In the genomic region with DNA sequence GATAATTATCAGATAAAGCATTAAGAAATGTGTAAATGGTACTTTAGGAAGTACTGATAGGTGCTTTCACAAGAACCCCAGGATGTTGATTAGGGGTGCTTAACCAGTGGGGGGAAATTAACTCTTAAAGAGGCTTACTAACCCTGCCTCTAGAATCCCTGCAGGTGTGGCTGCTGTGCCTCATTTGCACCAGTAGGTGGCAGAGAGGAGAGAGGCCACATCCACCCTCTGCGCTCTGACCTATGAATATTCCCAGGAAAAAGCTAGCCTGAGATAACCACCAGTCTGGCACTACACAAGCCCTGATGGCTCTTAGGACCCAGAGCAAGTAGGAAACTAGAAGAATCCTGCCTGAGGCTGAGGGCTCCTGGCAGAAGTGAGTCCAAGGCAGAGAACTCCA, we compare ENCODE assay signal across 9 mouse cellular contexts. TPM values are rescaled to one million over a fixed set of nuclear protein-coding genes. Genes with fewer than 3 reads are reported as not detected.
A peak's percentile ranks its signal among the peaks of the same experiment; 100 is the strongest.
DNase-seq lines count a peak whose midpoint lies in the region; ATAC-seq lines count a peak whose summit lies in the region.
"Had no signal": no experiment of that assay in that cellular context is flagged by ENCODE, and none has a peak within 500 bp of the region (broad histone marks: within the 10 kb centered on the region; RNA-seq: fewer than 3 reads in every experiment).

No protein-coding gene starts in this region.

- H3K9ac ChIP-seq in midbrain, embryonic 15.5 days: no peak overlapping the region

- no peaks in the 10 kb centered on the region for H3K4me1 ChIP-seq in midbrain, embryonic 10.5 days
- H3K4me1 ChIP-seq in midbrain, embryonic 15.5 days: no peaks in the 10 kb centered on the region

- no peaks in the 10 kb centered on the region for H3K36me3 ChIP-seq in midbrain, embryonic 10.5 days
- H3K36me3 ChIP-seq in midbrain, embryonic 15.5 days (replicated peaks): no peaks in the 10 kb centered on the region

- ATAC-seq in midbrain, embryonic 15.5 days (replicated peaks): no peak
- peak; percentile 50; the same call in 1 of the 2 replicates for ATAC-seq in granulocyte monocyte progenitor cell, adult 5-6 weeks (replicated peaks; ENCODE audit: poor library complexity, severe bottlenecking)
- peak; percentile 65 for ATAC-seq in megakaryocyte progenitor cell, adult 5-6 weeks (replicated peaks; ENCODE audit: poor library complexity)

- H3K4me3 ChIP-seq in midbrain, embryonic 10.5 days: no peak overlapping the region
- no peak overlapping the region for H3K4me3 ChIP-seq in midbrain, embryonic 15.5 days

- H3K27ac ChIP-seq in midbrain, embryonic 10.5 days (replicated peaks): no peak overlapping the region
- H3K27ac ChIP-seq in midbrain, embryonic 15.5 days: no peak overlapping the region

- H3K4me2 ChIP-seq in midbrain, embryonic 15.5 days: no peak overlapping the region

- WGBS in midbrain, embryonic 10.5 days: 44% methylated on average over 1 of the region's 1 CpGs
- 19% methylated on average over 1 of the region's 1 CpGs for whole genome bisulfite sequencing in midbrain, embryonic 15.5 days

- DNase-seq in adrenal gland, postnatal 25 days: peak; percentile 35
- no peak for DNase-seq in adrenal gland, postnatal 4 days (ENCODE audit: low spot score in 2 of 2)
- DNase-seq in midbrain, embryonic 10.5 days (ENCODE audit: low spot score): peak; percentile 29
- DNase-seq in urinary bladder, adult 2 months (ENCODE audit: low spot score): no peak
- no peak for DNase-seq in ovary, adult 18-20 months (ENCODE audit: low spot score)

- H3K9me3 ChIP-seq in midbrain, embryonic 10.5 days (replicated peaks): no peaks in the 10 kb centered on the region
- no peaks in the 10 kb centered on the region for H3K9me3 ChIP-seq in midbrain, embryonic 15.5 days

- H3K27me3 ChIP-seq in midbrain, embryonic 10.5 days (ENCODE audit: low read depth, poor library complexity, severe bottlenecking): 0 out of 2 replicates have a peak, but pooled peaks cover 5% of the 10 kb centered on the region
- no peaks in the 10 kb centered on the region for H3K27me3 ChIP-seq in midbrain, embryonic 15.5 days (replicated peaks)

RNA-seq across cellular contexts. Expression of a gene that starts 30.4 kb away (rescaled TPM):
- total RNA-seq in adrenal gland, postnatal 25 days (2021): not detected in 2 replicates
- not detected for total RNA-seq in adrenal gland, postnatal 4 days (2021)
- polyA plus RNA-seq in midbrain, embryonic 10.5 days (2016; fragmentation: Nextera tagmentation; extraction: Ambion mirVana): not detected in 2 replicates
- polyA plus RNA-seq in midbrain, embryonic 15.5 days (2015; fragmentation: Nextera tagmentation; extraction: Ambion mirVana): not detected in 2 replicates
- not detected in 2 replicates for total RNA-seq in granulocyte monocyte progenitor cell, adult 5-6 weeks (2014; fragmentation: Nextera tagmentation)
- total RNA-seq in granulocyte monocyte progenitor cell, adult 5-6 weeks (2017): not detected in 2 replicates
- not detected in 2 replicates for total RNA-seq in megakaryocyte progenitor cell, adult 5-6 weeks (2015)
- total RNA-seq in megakaryocyte progenitor cell, adult 5-6 weeks (2017): not detected in 2 replicates
- 0.07 TPM in 2 replicates for polyA plus RNA-seq in urinary bladder, adult 2 months (2012; rRNA removed)
- polyA plus RNA-seq: C2C12 had no signal

RNA-seq across cellular contexts. Expression of a gene that starts 49.3 kb away (rescaled TPM):
- total RNA-seq in adrenal gland, postnatal 25 days (2021): 18.1 and 32.1 TPM in 2 replicates
- total RNA-seq in adrenal gland, postnatal 4 days (2021): 10 to 100 TPM; 40.8 to 44.7 TPM
- 21.7 and 29.5 TPM in 2 replicates for polyA plus RNA-seq in midbrain, embryonic 10.5 days (2016; fragmentation: Nextera tagmentation; extraction: Ambion mirVana)
- polyA plus RNA-seq in midbrain, embryonic 15.5 days (2015; fragmentation: Nextera tagmentation; extraction: Ambion mirVana): 110 and 117 TPM in 2 replicates
- 1.7 and 4.4 TPM in 2 replicates for total RNA-seq in granulocyte monocyte progenitor cell, adult 5-6 weeks (2014; fragmentation: Nextera tagmentation)
- total RNA-seq in granulocyte monocyte progenitor cell, adult 5-6 weeks (2017): 2.3 and 2.5 TPM in 2 replicates
- 5.9 and 6.5 TPM in 2 replicates for total RNA-seq in megakaryocyte progenitor cell, adult 5-6 weeks (2015)
- 5.4 and 6.8 TPM in 2 replicates for total RNA-seq in megakaryocyte progenitor cell, adult 5-6 weeks (2017)
- 5.6 and 5.9 TPM in 2 replicates for polyA plus RNA-seq in urinary bladder, adult 2 months (2012; rRNA removed)

RNA-seq across cellular contexts. Expression of a gene that starts 49.3 kb away (rescaled TPM):
- total RNA-seq in adrenal gland, postnatal 25 days (2021): 16.4 and 23.9 TPM in 2 replicates
- total RNA-seq in adrenal gland, postnatal 4 days (2021): 10 to 100 TPM; 41.4 to 43.6 TPM
- 4.8 and 5.2 TPM in 2 replicates for polyA plus RNA-seq in midbrain, embryonic 10.5 days (2016; fragmentation: Nextera tagmentation; extraction: Ambion mirVana)
- polyA plus RNA-seq in midbrain, embryonic 15.5 days (2015; fragmentation: Nextera tagmentation; extraction: Ambion mirVana): 4.7 and 6.1 TPM in 2 replicates
- 3.1 and 10.8 TPM in 2 replicates for total RNA-seq in granulocyte monocyte progenitor cell, adult 5-6 weeks (2014; fragmentation: Nextera tagmentation)
- total RNA-seq in granulocyte monocyte progenitor cell, adult 5-6 weeks (2017): 6.7 and 29.6 TPM in 2 replicates
- 12.9 and 15.0 TPM in 2 replicates for total RNA-seq in megakaryocyte progenitor cell, adult 5-6 weeks (2015)
- 20.0 and 21.2 TPM in 2 replicates for total RNA-seq in megakaryocyte progenitor cell, adult 5-6 weeks (2017)
- polyA plus RNA-seq in urinary bladder, adult 2 months (2012; rRNA removed): 40.7 and 41.8 TPM in 2 replicates

Comparison
In these comparisons a context has a peak if more than half of its experiments do, and no peak if none do; other contexts are left out.
1. DNase-seq: peak in adrenal gland, postnatal 25 days (single experiment) and midbrain, embryonic 10.5 days (single experiment); none in adrenal gland, postnatal 4 days (0 of 2), urinary bladder, adult 2 months (single experiment) and ovary, adult 18-20 months (single experiment).